Mouse (Mus musculus) hindbrain, embryonic 12.5 days (tissue): ENCODE results near the gene Dpm2. TPM values are rescaled to one million over a fixed set of nuclear protein-coding genes. Genes with fewer than 3 reads are reported as not detected.
A peak's percentile ranks its signal among the peaks of the same experiment; 100 is the strongest.

Source experiments
- ATAC-seq: fragments of 200-750 bp; cut with Nextera tagmentation; 2 replicates; pipeline ENCODE4 v1.8.0; 2017; ENCODE audit warnings: moderate TSS enrichment; ENCODE audit not compliant: low FRiP score
- H3K27ac ChIP-seq: fragments of 300-500 bp; sonication (generic); 2 replicates; pipeline ENCODE4 v1.5.1; 2016; ENCODE audit warnings: mild to moderate bottlenecking
- H3K27me3 ChIP-seq: fragments of 300-500 bp; sonication (generic); 2 replicates; pipeline ENCODE4 v1.6.1; 2016; ENCODE audit warnings: mild to moderate bottlenecking
- H3K36me3 ChIP-seq: fragments of 300-500 bp; sonication (generic); 2 replicates; pipeline ENCODE4 v1.6.1; 2016; ENCODE audit warnings: mild to moderate bottlenecking
- H3K4me1 ChIP-seq: fragments of 300-500 bp; sonication (generic); 2 replicates; pipeline ENCODE4 v1.6.1; 2016
- H3K4me2 ChIP-seq: fragments of 300-500 bp; sonication (generic); replicated peaks from 2 replicates; pipeline ENCODE4 v1.6.1; 2016; ENCODE audit warnings: mild to moderate bottlenecking
- H3K4me3 ChIP-seq: fragments of 300-500 bp; sonication (generic); 2 replicates; pipeline ENCODE4 v1.5.1; 2016; ENCODE audit warnings: mild to moderate bottlenecking
- H3K9ac ChIP-seq: fragments of 300-500 bp; sonication (generic); 2 replicates; pipeline ENCODE4 v1.6.1; 2016; ENCODE audit warnings: mild to moderate bottlenecking, moderate library complexity
- H3K9me3 ChIP-seq: fragments of 300-500 bp; sonication (generic); replicated peaks from 2 replicates; pipeline ENCODE4 v1.6.1; 2016; ENCODE audit warnings: mild to moderate bottlenecking
- WGBS: fragments of 180-500 bp; shearing (Covaris S2); methylation state at CpG from one replicate; pipeline ENCODE4 v1.1.7; 2016; 5-methylcytosine and 5-hydroxymethylcytosine counted together
- polyA plus RNA-seq: library from polyadenylated mRNA; unstranded; fragments of >200 nt; fragmentation: Nextera tagmentation; extraction: Ambion mirVana; gene quantifications from 2 replicates; pipeline ENCODE4 v1.2.1, GENCODE M21; 2016

Dpm2 gene
- polyA plus RNA-seq = 110 and 117 TPM in 2 replicates

- H3K9ac ChIP-seq = peak within 1 kb of the TSS; percentile 75
- H3K4me1 ChIP-seq = peaks cover 25% of the 10 kb centered on the region
- H3K9me3 ChIP-seq = no peaks in the 10 kb centered on the region
- no peaks in the 10 kb centered on the region for H3K27me3 ChIP-seq
- H3K4me3 ChIP-seq = peak within 1 kb of the TSS; percentile 70
- peak; percentile 79 for ATAC-seq
- peak within 1 kb of the TSS; percentile 49 for H3K27ac ChIP-seq
- peak within 1 kb of the TSS; percentile 95 for H3K4me2 ChIP-seq
- WGBS = 2% methylated on average over 36 of the region's 36 CpGs
- peaks cover 38% of the 10 kb centered on the region for H3K36me3 ChIP-seq
These were observed at the start of gene Dpm2 for GRCm38 (mm10) chr2:32570698-32571494. TSS of gene Dpm2 (plus strand) at chr2:32570858.

- 92% methylated on average over 13 of the region's 13 CpGs for WGBS
- H3K36me3 ChIP-seq = no peaks in the 10 kb centered on the region
- H3K27ac ChIP-seq = no peak overlapping the region
- ATAC-seq = no peak
- no peaks in the 10 kb centered on the region for H3K27me3 ChIP-seq
- no peaks in the 10 kb centered on the region for H3K4me1 ChIP-seq
- H3K9ac ChIP-seq = no peak overlapping the region
- no peaks in the 10 kb centered on the region for H3K9me3 ChIP-seq
- no peak overlapping the region for H3K4me3 ChIP-seq
- H3K4me2 ChIP-seq = no peak overlapping the region
These were observed 46.1 kb upstream of the Dpm2 start for GRCm38 (mm10) chr2:32524536-32525031.

- no peak overlapping the region for H3K27ac ChIP-seq
- no peaks in the 10 kb centered on the region for H3K9me3 ChIP-seq
- no peak overlapping the region for H3K4me2 ChIP-seq
- no peak overlapping the region for H3K9ac ChIP-seq
- H3K36me3 ChIP-seq = no peaks in the 10 kb centered on the region
- H3K27me3 ChIP-seq = no peaks in the 10 kb centered on the region
- 83% methylated on average over 12 of the region's 12 CpGs for WGBS
- ATAC-seq = no peak
- H3K4me3 ChIP-seq = no peak overlapping the region
- no peaks in the 10 kb centered on the region for H3K4me1 ChIP-seq
These were observed 44.8 kb upstream of the Dpm2 start for GRCm38 (mm10) chr2:32525816-32526215.

DNA sequence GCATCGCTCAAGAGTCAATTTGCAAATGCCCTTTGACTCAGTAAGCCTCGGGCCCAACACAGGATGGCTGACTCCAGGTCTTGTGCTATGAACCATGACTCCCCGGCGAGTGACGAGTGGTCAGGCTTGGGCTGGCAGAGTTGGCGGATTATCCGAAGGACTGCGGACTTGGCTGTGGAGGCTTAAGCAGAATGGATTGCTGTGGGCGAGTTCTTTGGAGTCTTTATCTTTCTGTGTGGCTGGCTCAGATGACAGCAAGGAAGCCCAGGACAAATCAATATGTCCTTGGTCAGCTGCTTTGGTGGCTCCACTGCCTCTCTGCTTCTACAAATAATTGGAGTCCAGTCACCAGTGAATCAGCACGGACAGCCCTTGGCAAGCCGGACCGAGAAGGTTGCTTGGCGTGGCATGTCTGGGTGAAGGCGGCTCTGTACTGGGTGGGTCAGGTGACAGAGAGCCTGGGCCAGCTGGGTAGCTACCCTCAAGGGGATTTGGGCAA lies 43.1 kb upstream of the Dpm2 start:
- Histone ChIP-seq H3K9me3 (no peaks in the 10 kb centered on the region), H3K9ac (no peak overlapping the region), H3K4me2 (no peak overlapping the region), H3K4me3 (no peak overlapping the region), H3K27me3 (no peaks in the 10 kb centered on the region), H3K36me3 (no peaks in the 10 kb centered on the region), H3K4me1 (no peaks in the 10 kb centered on the region), H3K27ac (no peak overlapping the region)
- 74% methylated on average over 14 of the region's 14 CpGs for WGBS
- no peak for ATAC-seq

DNA sequence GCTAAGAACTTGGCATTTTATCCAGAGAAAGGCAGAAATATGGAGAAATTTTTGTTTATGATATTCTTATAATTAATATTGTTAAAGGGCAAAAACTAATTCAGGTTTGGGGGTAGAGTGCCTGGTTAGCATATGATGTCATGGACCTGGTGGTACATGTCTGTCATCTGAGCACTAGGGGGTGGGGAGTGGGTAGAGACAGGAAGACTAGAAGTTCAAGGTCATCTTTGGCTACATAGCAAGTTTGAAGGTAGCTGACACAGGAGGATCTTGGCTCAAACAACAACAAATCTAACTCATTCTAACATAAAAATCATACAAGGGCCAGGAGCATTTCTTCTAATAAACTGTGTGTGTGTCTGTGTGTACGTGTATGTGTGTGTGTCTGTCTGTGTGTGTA lies 42.3 kb upstream of the Dpm2 start:
- no peak overlapping the region for H3K4me3 ChIP-seq
- H3K9ac ChIP-seq = no peak overlapping the region
- no peak overlapping the region for H3K27ac ChIP-seq
- no peak overlapping the region for H3K4me2 ChIP-seq
- H3K27me3 ChIP-seq = no peaks in the 10 kb centered on the region
- no peaks in the 10 kb centered on the region for H3K36me3 ChIP-seq
- peaks cover 3% of the 10 kb centered on the region; the same call in 1 of the 2 replicates for H3K4me1 ChIP-seq
- H3K9me3 ChIP-seq = no peaks in the 10 kb centered on the region
- WGBS = 93% methylated on average over 1 of the region's 1 CpGs
- ATAC-seq = no peak

DNA sequence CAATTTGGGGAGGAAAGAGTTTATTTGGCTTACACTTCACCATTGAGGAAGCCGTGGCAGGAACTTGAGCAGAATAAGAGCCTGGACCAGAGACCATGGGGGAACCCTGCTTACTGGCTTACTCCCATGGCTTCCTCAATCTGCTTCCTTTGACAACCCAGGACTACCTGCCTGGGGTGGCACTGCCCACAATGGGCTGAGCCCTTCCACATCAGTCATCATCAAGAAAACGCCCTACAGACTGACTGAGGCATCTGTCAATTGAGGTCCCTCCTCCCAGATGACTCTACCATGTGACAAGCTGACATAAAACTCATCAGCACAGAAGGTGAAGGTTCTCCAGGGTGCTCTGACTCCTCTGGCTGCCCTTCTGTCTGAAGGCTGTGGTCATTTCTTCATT lies 40.2 kb upstream of the Dpm2 start:
- H3K27me3 ChIP-seq = no peaks in the 10 kb centered on the region
- no peak overlapping the region for H3K4me2 ChIP-seq
- 83% methylated on average over 2 of the region's 2 CpGs for WGBS
- no peak overlapping the region for H3K27ac ChIP-seq
- H3K9ac ChIP-seq = no peak overlapping the region
- H3K4me1 ChIP-seq = peaks cover 15% of the 10 kb centered on the region
- H3K4me3 ChIP-seq = no peak overlapping the region
- no peaks in the 10 kb centered on the region for H3K9me3 ChIP-seq
- no peaks in the 10 kb centered on the region for H3K36me3 ChIP-seq
- no peak for ATAC-seq

DNA sequence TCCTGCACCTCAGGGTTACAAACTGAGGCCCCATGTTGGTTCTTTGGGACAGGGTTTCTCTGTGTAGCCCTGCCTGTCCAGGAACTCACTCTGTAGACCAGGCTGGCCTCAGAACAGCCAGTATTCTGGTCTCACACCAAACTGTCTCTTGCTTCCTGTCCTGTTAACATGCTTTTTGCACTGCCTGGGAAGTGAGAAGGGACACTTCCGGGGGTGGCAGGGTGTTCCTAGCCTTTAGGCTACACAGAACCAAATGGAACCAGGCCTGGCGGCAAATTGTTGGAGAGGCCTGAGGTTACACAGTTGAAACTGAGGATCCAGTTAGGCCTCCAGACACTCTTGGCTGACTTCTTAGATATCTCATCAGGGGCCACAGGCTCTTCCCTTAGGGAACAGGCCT lies 37.5 kb upstream of the Dpm2 start:
- no peak overlapping the region for H3K4me3 ChIP-seq
- H3K4me1 ChIP-seq = peaks cover 37% of the 10 kb centered on the region
- no peak for ATAC-seq
- no peaks in the 10 kb centered on the region for H3K9me3 ChIP-seq
- no peak overlapping the region for H3K27ac ChIP-seq
- H3K9ac ChIP-seq = no peak overlapping the region
- H3K4me2 ChIP-seq = no peak overlapping the region
- H3K27me3 ChIP-seq = no peaks in the 10 kb centered on the region
- 90% methylated on average over 2 of the region's 2 CpGs for WGBS
- H3K36me3 ChIP-seq = no peaks in the 10 kb centered on the region

DNA sequence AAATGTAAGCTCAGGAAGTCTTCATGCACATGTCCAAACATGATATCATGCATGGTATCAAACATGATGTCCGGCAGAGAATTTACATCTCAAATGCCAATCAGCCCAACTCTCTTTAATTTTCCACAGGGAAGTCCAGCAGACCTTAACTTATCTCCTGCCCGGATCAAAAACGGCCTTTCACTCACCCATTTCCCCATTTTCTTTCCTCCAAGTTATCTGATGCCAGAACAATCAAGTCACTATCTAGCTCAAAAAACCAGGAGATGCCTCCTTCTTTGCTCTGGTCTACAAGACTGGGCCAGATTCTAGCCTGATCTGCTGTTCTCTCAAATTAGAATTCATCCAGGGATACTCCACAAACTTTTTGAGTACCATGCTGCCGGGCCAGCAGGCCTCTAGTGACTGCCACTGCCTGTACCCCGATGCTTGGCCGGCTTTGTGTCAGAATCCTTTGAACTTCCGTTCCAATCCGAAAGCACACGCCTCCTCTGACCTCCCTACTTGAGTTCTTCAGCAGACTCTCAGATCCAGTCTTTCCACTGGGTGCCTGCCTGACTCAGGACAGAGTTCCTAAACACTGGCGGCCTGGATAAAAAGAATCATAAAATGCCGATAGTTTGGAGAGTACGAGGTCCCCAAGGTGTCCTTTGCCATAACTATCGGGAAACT lies 36.5 kb upstream of the Dpm2 start:
- ATAC-seq = no peak

DNA sequence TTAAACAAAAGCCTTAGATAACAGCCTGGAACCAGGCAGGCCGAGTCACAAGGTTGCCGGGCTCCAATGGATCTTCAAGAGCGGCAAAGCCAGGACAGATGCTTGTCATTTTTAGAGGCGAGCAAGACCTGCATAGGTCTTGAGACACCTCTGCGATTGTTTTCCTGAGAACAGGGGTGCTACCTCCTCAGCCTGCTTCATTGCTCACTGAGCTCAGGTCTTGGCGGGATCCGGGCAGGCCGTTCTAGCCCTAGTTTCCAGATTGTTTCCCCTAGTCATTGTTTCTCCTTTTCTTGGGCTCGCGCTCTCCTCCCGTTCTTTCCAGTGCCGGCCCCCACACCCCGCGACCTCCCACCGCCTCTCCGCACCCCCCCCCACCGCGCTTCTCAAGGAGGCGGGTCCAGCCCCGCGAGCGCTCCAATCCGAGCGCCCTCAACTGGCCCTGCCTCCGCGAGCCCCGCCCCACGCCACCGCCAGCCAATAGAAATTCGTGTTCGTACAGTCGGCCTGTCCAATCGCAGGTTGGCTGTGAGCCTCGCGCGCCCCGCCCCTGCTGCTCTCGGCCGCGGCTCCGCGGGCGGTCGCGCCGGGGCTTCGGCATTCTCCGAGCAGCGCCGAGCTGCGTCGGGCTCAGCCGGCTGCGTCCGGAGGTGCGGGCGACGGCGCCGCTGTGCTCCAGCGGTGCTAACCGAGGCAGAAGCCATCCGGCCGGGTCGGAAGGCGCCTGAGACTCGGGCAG lies 35.8 kb upstream of the Dpm2 start, which contains the start of gene Fam102a:
TSS of gene Fam102a (plus strand) at position 600 of the 739 bp plus-strand sequence.
- peak; percentile 95 for ATAC-seq
- Histone ChIP-seq H3K9ac (peak within 1 kb of the TSS; percentile 97), H3K9me3 (no peaks in the 10 kb centered on the region), H3K4me3 (peak within 1 kb of the TSS; percentile 91), H3K27me3 (no peaks in the 10 kb centered on the region), H3K4me2 (peak within 1 kb of the TSS; percentile 64), H3K4me1 (peaks cover 55% of the 10 kb centered on the region), H3K36me3 (no peaks in the 10 kb centered on the region), H3K27ac (peak within 1 kb of the TSS; percentile 95)
- WGBS = 1% methylated on average over 60 of the region's 67 CpGs

More for the DNA sequence above, 36.5 kb upstream of the Dpm2 start:
- 12% methylated on average over 13 of the region's 13 CpGs for WGBS
- peaks cover 48% of the 10 kb centered on the region for H3K4me1 ChIP-seq
- peak overlapping the region; percentile 95 for H3K27ac ChIP-seq
- peak overlapping the region; percentile 91 for H3K4me3 ChIP-seq
- no peaks in the 10 kb centered on the region for H3K27me3 ChIP-seq
- peak overlapping the region; percentile 58 for H3K9ac ChIP-seq
- no peaks in the 10 kb centered on the region for H3K9me3 ChIP-seq
- peak overlapping the region; percentile 64 for H3K4me2 ChIP-seq
- H3K36me3 ChIP-seq = no peaks in the 10 kb centered on the region

DNA sequence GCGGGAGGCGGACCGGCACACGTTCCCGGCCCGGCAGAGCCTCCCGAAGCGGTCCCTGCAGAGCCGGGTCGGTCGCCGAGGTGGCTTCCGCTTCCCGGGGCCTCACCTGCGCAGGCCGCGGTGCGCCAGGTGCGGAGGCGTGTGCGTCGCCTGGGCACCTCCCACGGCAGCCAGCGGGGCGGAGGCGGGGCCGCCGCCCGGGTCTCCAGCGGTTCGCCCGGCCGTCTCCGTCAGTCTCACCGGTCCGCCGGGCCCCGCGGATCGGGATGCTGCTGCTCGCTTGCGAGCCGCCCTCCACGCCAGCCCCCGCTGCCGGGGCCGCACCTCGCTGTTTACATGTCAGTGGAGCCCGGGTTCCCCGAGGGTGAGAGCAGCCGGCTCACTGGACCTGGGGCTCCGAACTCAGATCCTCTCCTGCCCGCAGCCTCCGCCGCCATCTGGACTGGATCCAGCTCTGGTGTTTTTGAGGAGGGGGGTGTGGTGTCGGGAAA lies 35.1 kb upstream of the Dpm2 start:
- H3K4me3 ChIP-seq = peak overlapping the region; percentile 91
- peaks cover 60% of the 10 kb centered on the region for H3K4me1 ChIP-seq
- under 1% methylated on average over 46 of the region's 56 CpGs for WGBS
- no peaks in the 10 kb centered on the region for H3K9me3 ChIP-seq
- H3K27ac ChIP-seq = peak overlapping the region; percentile 95
- no peaks in the 10 kb centered on the region for H3K27me3 ChIP-seq
- peak; percentile 7 for ATAC-seq
- H3K4me2 ChIP-seq = peak overlapping the region; percentile 64
- H3K36me3 ChIP-seq = no peaks in the 10 kb centered on the region
- peak overlapping the region; percentile 97 for H3K9ac ChIP-seq

GRCm38 (mm10) chr2:32536086-32536633 lies 34.5 kb upstream of the Dpm2 start:
- H3K4me1 ChIP-seq = peaks cover 62% of the 10 kb centered on the region

More at GRCm38 (mm10) chr2:32536086-32536633, 34.5 kb upstream of the Dpm2 start:
- peak overlapping the region; percentile 44 for H3K27ac ChIP-seq
- H3K9ac ChIP-seq = peak overlapping the region; percentile 97
- H3K36me3 ChIP-seq = no peaks in the 10 kb centered on the region
- no peaks in the 10 kb centered on the region for H3K9me3 ChIP-seq
- H3K4me2 ChIP-seq = peak overlapping the region; percentile 64
- 3% methylated on average over 14 of the region's 14 CpGs for WGBS
- no peak for ATAC-seq
- H3K4me3 ChIP-seq = peak overlapping the region; percentile 91
- H3K27me3 ChIP-seq = no peaks in the 10 kb centered on the region
